8 mouse cellular contexts compared by ENCODE assay signal in genomic region chr10:75396966-75397365, GRCm38 (mm10). TPM values are rescaled to one million over a fixed set of nuclear protein-coding genes. Genes with fewer than 3 reads are reported as not detected.
DNase-seq lines count a peak whose midpoint lies in the region.

No protein-coding gene starts in this region.

- DNase-seq in adrenal gland, adult 2 months = peak; percentile 47
- no peak for DNase-seq in adrenal gland, adult 18-20 months (ENCODE audit: low spot score in 2 of 2)
- DNase-seq in right cerebral cortex, postnatal 4 days = peak; percentile 15
- no peak for DNase-seq in right cerebral cortex, postnatal 25 days
- DNase-seq in heart, adult 9 months (ENCODE audit: low spot score in 2 of 2) = peak; percentile 53 to 74
- peak; percentile 41 for DNase-seq in liver
- DNase-seq in skeletal muscle tissue, adult 2 months (ENCODE audit: low read depth, low spot score) = peak; percentile 16
- no peak for DNase-seq in urinary bladder, adult 18-20 months (ENCODE audit: low spot score in 2 of 2)

RNA-seq across cellular contexts. Expression of gene Upb1, which starts 3.9 kb away (rescaled TPM):
- total RNA-seq in adrenal gland, adult 2 months (2021) = 1 to 10 TPM in 1 of 2 experiments, under 1 TPM in 1; 0.72 to 2.2 TPM
- polyA plus RNA-seq in adrenal gland, adult 2 months (2012; rRNA removed) = 0.20 and 0.50 TPM in 2 replicates
- 1 to 10 TPM; 1.1 to 1.5 TPM for total RNA-seq in adrenal gland, adult 18-20 months (2021)

Comparison
In these comparisons a context has a peak if more than half of its experiments do, and no peak if none do; other contexts are left out.
1. DNase-seq: peak in adrenal gland, adult 2 months (single experiment), right cerebral cortex, postnatal 4 days (single experiment), heart, adult 9 months (2 of 2), liver (single experiment) and skeletal muscle tissue, adult 2 months (single experiment); none in adrenal gland, adult 18-20 months (0 of 2), right cerebral cortex, postnatal 25 days (single experiment) and urinary bladder, adult 18-20 months (0 of 2).